Mouse (Mus musculus) retina, postnatal 7 days (tissue): ENCODE results near the gene Mast1.

ENCODE experiments used
- DNase-seq: peaks from one replicate; pipeline ENCODE4 v3.0.0-alpha.2; 2012; ENCODE audit warnings: low read depth, low spot score

Gene Mast1

DNA sequence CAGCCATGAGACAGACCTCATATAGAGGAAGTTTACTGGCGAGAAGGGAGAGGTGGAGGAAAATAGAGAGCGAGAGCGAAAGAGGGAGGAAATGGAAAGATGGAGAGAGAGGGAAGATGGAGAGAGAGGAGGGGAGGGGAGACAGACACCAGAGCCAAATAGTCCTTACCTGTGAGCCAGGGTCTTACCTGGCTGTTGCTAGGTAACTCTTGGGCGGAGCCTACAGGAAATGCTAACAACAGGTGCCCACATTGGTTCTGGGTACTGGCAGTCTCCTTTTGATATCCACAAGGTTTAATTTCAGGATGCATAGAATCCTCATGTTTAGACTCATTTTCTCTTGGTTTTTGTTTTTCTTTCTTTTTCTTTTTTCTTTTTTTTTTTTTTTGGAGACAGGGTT is 64.1 kb downstream of the Mast1 start:
- DNase-seq, result no peak

DNA sequence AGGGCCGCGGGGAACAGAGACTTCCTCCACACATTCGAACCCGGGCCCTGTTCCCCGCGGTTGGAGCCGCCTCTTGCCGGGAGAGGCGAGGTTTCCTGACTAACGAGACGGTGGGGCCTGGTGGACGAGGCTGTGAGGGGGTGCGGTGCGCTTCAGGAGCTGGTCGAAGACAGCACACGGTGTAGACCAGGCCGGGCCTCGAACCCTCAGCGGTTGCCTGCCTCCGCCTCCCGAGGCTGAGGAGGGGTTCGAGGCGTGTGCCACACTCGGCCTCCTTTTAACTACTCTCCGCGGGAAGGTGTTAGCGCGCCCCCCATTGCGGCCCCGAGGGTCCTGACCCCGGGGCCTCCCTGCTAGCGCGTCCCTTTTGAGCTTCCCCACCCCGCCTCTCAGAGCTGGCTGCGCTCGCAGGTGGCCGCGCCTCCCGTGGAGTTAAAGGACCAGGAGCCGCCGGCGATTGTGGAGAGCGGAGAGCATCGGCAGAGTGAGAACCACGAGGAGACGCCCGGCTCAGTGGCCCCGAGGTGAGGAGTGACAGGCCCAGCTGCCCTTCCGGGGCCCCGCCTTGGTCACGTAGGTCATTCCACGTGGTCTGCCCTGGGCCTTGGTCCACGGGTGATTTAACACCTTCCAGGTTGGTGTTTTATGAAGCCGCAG is 64.7 kb downstream of the Mast1 start:
- no peak for DNase-seq

DNA sequence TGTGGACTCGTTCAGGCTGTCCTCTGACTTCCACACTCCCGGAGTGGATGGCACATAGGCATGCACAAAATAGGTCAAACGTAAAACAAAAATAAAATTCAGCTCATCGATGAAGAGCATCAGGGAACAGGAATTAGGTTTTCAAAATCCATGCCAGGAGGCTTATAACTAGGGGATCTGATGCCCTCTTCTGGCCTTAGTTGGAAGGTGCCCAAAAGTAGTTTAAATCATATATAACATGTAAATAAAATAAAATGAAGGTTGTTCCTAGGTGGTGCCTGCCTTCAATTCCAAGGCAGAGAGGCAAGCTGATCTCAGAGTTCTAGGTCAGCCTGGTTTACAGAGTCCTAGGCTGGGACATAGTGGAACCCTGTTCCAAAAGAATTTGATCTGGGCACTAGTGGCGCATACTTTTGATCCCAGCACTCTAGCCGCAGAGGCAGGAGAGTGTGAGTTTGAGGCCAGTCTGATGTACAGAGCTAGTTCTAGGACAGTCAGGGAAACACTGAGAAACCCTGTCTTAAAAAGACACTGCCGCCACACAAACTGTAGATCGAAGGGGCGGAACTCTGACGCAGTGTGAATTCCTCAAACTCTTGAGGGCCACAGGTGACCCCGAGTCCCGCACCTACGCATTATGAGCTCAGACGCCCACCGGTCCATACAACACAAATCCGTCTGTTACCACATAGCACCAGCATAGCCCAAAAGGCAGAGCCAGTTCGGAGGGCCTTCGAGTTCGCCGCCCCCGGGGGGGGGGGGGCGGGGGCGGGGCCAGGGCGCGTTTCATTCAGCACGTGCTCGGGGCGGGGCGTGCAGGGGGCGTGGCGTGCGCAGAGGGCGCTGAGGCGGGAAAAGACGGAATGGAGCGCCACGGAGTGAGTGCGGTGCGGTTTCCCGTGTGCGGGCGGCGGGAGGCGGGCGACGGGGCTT is 65.5 kb downstream of the Mast1 start, which contains the start of gene Syce2:
Syce2 (plus strand) TSS at position 736 of the 933 bp plus-strand sequence.
- peak; percentile 67 for DNase-seq
